Mouse (Mus musculus) embryonic fibroblast, embryonic 13.5 days (primary cell): Measurements from ENCODE around the gene Npff. TPM values are rescaled to one million over a fixed set of nuclear protein-coding genes. Genes with fewer than 3 reads are reported as not detected.

Source experiments
- H3K27ac ChIP-seq: 2 replicates; pipeline ENCODE4 v1.5.1; 2012; ENCODE audit warnings: low read length, control low read depth, inconsistent platforms; ENCODE audit not compliant: insufficient read depth
- H3K4me1 ChIP-seq: 2 replicates; pipeline ENCODE4 v1.6.1; 2011; ENCODE audit warnings: low read length; ENCODE audit not compliant: control insufficient read depth, insufficient read depth
- H3K4me3 ChIP-seq: 2 replicates; pipeline ENCODE4 v1.5.1; 2011; ENCODE audit warnings: mild to moderate bottlenecking, control low read depth, low read length; ENCODE audit not compliant: insufficient read depth
- CTCF ChIP-seq: IDR thresholded peaks from 2 replicates; pipeline ENCODE4 v1.5.1; 2011; ENCODE audit warnings: mild to moderate bottlenecking, control low read depth, low read length, moderate library complexity, borderline replicate concordance; ENCODE audit not compliant: insufficient read depth
- POLR2A ChIP-seq: IDR thresholded peaks from 2 replicates; pipeline ENCODE4 v1.6.1; 2011; ENCODE audit warnings: low read depth, mild to moderate bottlenecking, control low read depth, low read length, moderate library complexity
- polyA plus RNA-seq: library from polyadenylated mRNA; stranded (reverse); fragments of >200 nt; gene quantifications from 2 replicates; pipeline ENCODE4 v1.2.4, GENCODE M21; 2011; ENCODE audit warnings: low read depth; ENCODE audit not compliant: missing spikeins, insufficient read length

The Npff gene
- polyA plus RNA-seq, 1 experiment: 1.4 TPM

GRCm38 (mm10) chr15:102498322-102498721 is 26.4 kb downstream of the Npff start:
- no peak overlapping the region for H3K4me3 ChIP-seq
- no peak overlapping the region for H3K27ac ChIP-seq
- no peaks in the 10 kb centered on the region for H3K4me1 ChIP-seq
- no peak for TF ChIP-seq CTCF
- TF ChIP-seq POLR2A: no peak

GRCm38 (mm10) chr15:102487664-102488063 is 37.1 kb downstream of the Npff start:
- Histone ChIP-seq H3K4me3 (no peak overlapping the region), H3K27ac (no peak overlapping the region), H3K4me1 (no peaks in the 10 kb centered on the region)
- TF ChIP-seq POLR2A (no peak), CTCF (no peak)

- Histone ChIP-seq H3K4me3 (no peak overlapping the region), H3K27ac (no peak overlapping the region), H3K4me1 (no peaks in the 10 kb centered on the region)
- TF ChIP-seq POLR2A (no peak), CTCF (no peak)
Observed at GRCm38 (mm10) chr15:102485853-102486252, 38.9 kb downstream of the Npff start.

GRCm38 (mm10) chr15:102483136-102483535 is 41.6 kb downstream of the Npff start:
- Histone ChIP-seq H3K27ac (no peak overlapping the region), H3K4me3 (no peak overlapping the region), H3K4me1 (no peaks in the 10 kb centered on the region)
- TF ChIP-seq POLR2A (no peak), CTCF (no peak)

- H3K27ac ChIP-seq: no peak overlapping the region
- peaks cover 5% of the 10 kb centered on the region for H3K4me1 ChIP-seq
- H3K4me3 ChIP-seq: no peak overlapping the region
- TF ChIP-seq POLR2A: no peak
- no peak for TF ChIP-seq CTCF
Observed at GRCm38 (mm10) chr15:102474520-102474919, 50.2 kb downstream of the Npff start.

Other genes with a start within 250 kb of the Npff start
- gene Mfsd5, start 245.5 kb downstream of the Npff start, polyA plus RNA-seq: 47.3 and 55.8 TPM in 2 replicates
- 14.5 and 20.1 TPM in 2 replicates for gene Espl1, start 228.7 kb downstream of the Npff start, polyA plus RNA-seq
- gene Pfdn5, start 198.8 kb downstream of the Npff start, polyA plus RNA-seq: 239 and 257 TPM in 2 replicates
- 35.7 and 42.8 TPM in 2 replicates for gene Myg1, start 193.2 kb downstream of the Npff start, polyA plus RNA-seq
- 107 and 109 TPM in 2 replicates for gene Aaas, start 174.2 kb downstream of the Npff start, polyA plus RNA-seq
- 0.52 and 1.1 TPM in 2 replicates for gene Sp7, start 157.8 kb downstream of the Npff start, polyA plus RNA-seq
- gene Sp1, start 118.8 kb downstream of the Npff start, polyA plus RNA-seq: 42.6 and 51.9 TPM in 2 replicates
- gene Amhr2, start 79.6 kb downstream of the Npff start, polyA plus RNA-seq: not detected in 2 replicates
- gene Prr13, start 65.9 kb downstream of the Npff start, polyA plus RNA-seq: 127 and 155 TPM in 2 replicates
- 653 and 702 TPM in 2 replicates for gene Pcbp2, start 54.4 kb downstream of the Npff start, polyA plus RNA-seq
- not detected in 2 replicates for gene Gm10337, start 21.2 kb downstream of the Npff start, polyA plus RNA-seq
- gene Map3k12, start 7.9 kb downstream of the Npff start, polyA plus RNA-seq: 19.1 and 20.9 TPM in 2 replicates
- 39.5 and 44.5 TPM in 2 replicates for gene Tarbp2, start 6.8 kb downstream of the Npff start, polyA plus RNA-seq
- gene Gm28047, start 100.1 kb upstream of the Npff start, polyA plus RNA-seq: 2.0 TPM in 1 of 2 replicates, not detected in the other
- 64.8 and 68.7 TPM in 2 replicates for gene Atf7, start 100.5 kb upstream of the Npff start, polyA plus RNA-seq
- 60.3 and 158 TPM in 2 replicates for gene Atp5g2, start 147.4 kb upstream of the Npff start, polyA plus RNA-seq
- 35.0 and 44.0 TPM in 2 replicates for gene Calcoco1, start 197.2 kb upstream of the Npff start, polyA plus RNA-seq